ENCODE assay signal across 8 mouse cellular contexts in the genomic region with DNA sequence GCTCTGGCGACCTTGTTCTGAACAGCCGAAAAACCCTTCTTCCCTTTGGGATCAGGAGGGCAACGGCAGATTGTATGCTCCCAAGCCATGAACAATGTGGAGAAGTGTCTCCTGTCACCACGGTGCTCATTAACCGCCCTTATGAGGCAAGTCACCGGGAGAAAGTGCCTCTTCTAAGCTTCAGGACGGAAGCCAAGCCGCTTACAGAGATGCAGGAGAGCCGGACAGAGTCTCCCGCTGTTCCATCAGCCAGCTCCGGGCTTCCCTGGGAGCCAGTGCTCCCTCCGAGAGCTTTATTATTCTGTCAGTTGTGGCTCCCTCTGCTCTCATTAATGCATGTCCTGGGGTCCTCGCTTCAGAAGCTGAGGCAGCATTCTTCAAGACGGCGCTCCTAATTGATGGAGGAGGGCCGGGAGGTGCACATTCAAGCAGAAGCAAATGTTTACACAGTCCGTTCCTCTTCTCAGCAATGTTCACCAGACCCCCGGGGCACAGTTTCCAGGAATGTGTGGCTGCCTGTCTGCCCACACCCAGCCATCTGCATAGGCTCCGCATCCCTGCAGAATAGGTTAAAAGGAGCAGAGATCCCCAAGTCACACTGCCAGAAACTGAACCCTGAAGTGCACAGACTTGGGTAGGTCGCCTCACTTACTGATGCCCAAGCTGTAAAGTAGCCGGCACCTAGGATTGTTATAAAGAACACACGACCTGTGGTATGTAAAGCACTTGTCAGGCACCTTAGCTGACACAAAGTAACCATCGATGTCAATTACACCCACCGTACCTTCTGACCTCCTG.
DNase-seq lines count a peak whose midpoint lies in the region; ATAC-seq and TF ChIP-seq lines count a peak whose summit lies in the region.

No protein-coding gene starts in this region.

- H3K27ac ChIP-seq in heart, embryonic 12.5 days (ENCODE audit: poor library complexity, severe bottlenecking): no peak overlapping the region
- H3K27ac ChIP-seq in forebrain, embryonic 16.5 days (ENCODE audit: low read length): peak overlapping the region; percentile 55
- H3K27ac ChIP-seq in gastrocnemius, adult 2 months: no peak overlapping the region

- DNase-seq in heart, postnatal 14 days: no peak
- peak; percentile 57 for DNase-seq in ES-CJ7 (ENCODE audit: low read depth, low spot score)
- peak; percentile 75 for DNase-seq in mesoderm, embryonic 11.5 days (ENCODE audit: low read depth, low spot score)
- DNase-seq in gastrocnemius, postnatal 14 days: no peak
- DNase-seq in gastrocnemius, adult 2 months: no peak
- no peak for DNase-seq in ovary, postnatal 10 days (ENCODE audit: low spot score)

- peaks cover 16% of the 10 kb centered on the region for H3K4me1 ChIP-seq in heart, embryonic 12.5 days (replicated peaks)
- H3K4me1 ChIP-seq in forebrain, embryonic 16.5 days (replicated peaks; ENCODE audit: control insufficient read depth, insufficient read depth, low read length): peaks cover 13% of the 10 kb centered on the region

- no peak for TF ChIP-seq CTCF in gastrocnemius, adult 2 months (IDR thresholded peaks at IDR 0.05)

- WGBS in heart, embryonic 12.5 days: 4% methylated on average over 24 of the region's 24 CpGs
- WGBS in forebrain, embryonic 16.5 days: under 1% methylated on average over 24 of the region's 24 CpGs

- H3K4me3 ChIP-seq in heart, embryonic 12.5 days: peak overlapping the region; percentile 38
- H3K4me3 ChIP-seq in forebrain, embryonic 16.5 days (replicated peaks; ENCODE audit: low read length): peak overlapping the region; percentile 25
- H3K4me3 ChIP-seq in gastrocnemius, adult 2 months: no peak overlapping the region

- H3K36me3 ChIP-seq in heart, embryonic 12.5 days: no peaks in the 10 kb centered on the region
- H3K36me3 ChIP-seq in forebrain, embryonic 16.5 days (ENCODE audit: control insufficient read depth, insufficient read depth): no peaks in the 10 kb centered on the region

- H3K27me3 ChIP-seq in heart, embryonic 12.5 days (replicated peaks): 0 out of 2 replicates have a peak, but pooled peaks cover 8% of the 10 kb centered on the region
- H3K27me3 ChIP-seq in forebrain, embryonic 16.5 days (replicated peaks; ENCODE audit: control insufficient read depth, insufficient read depth, low read length): no peaks in the 10 kb centered on the region

- ATAC-seq in heart, embryonic 12.5 days (ENCODE audit: insufficient number of reproducible peaks, low FRiP score): no peak
- peak; percentile 75 for ATAC-seq in forebrain, embryonic 16.5 days

- intact Hi-C loops in heart, postnatal 14 days (cut with DNase I): no loop called here
- intact Hi-C loops in gastrocnemius, postnatal 14 days (cut with DNase I; ENCODE audit: low total_unique reads): no loop called here
- intact Hi-C loops in gastrocnemius, adult 2 months (cut with DNase I): no loop called here

- no peaks in the 10 kb centered on the region; the same call in 1 of the 2 replicates for H3K9me3 ChIP-seq in heart, embryonic 12.5 days (replicated peaks)
- H3K9me3 ChIP-seq in forebrain, embryonic 16.5 days (ENCODE audit: control insufficient read depth, low read length): no peaks in the 10 kb centered on the region

- no peak overlapping the region for H3K9ac ChIP-seq in heart, embryonic 12.5 days
- peak overlapping the region; percentile 51 for H3K9ac ChIP-seq in forebrain, embryonic 16.5 days (replicated peaks; ENCODE audit: low read depth, low read length)

- peak overlapping the region; percentile 72 for H3K4me2 ChIP-seq in heart, embryonic 12.5 days
- peak overlapping the region; percentile 52 for H3K4me2 ChIP-seq in forebrain, embryonic 16.5 days (ENCODE audit: low read length)

Comparison
In these comparisons a context has a peak if more than half of its experiments do, and no peak if none do; other contexts are left out.
1. DNase-seq: peak in ES-CJ7 (single experiment) and mesoderm, embryonic 11.5 days (single experiment); none in heart, postnatal 14 days (0 of 2), gastrocnemius, postnatal 14 days (single experiment), gastrocnemius, adult 2 months (single experiment) and ovary, postnatal 10 days (single experiment).